Mouse (Mus musculus): ENCODE data around the gene Prr15l.
A peak's percentile ranks its signal among the peaks of the same experiment; 100 is the strongest.

Prr15l gene

DNA sequence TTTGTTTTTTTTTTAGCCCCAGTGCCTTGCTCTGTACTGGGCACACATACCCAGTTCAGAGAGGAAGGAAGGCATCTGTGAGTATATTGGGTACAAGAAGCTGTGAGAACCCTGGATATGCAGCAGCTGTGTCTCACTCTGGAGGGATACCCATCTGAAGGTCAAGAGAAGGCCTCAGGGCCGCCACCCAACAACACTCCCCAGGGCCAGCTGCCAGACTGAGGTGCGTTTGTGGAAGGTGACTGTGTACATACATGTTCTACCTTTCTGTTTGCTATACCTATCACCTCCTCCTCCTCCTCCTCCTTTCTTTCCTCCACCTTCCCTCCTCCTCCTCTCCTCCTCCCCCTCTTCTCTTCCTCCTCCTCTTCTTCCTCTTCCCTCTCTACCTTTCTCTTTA, at the start of gene Prr15l:
Gene Prr15l (plus strand): TSS at position 17 of the 400 bp plus-strand sequence.
- DNase-seq (ENCODE audit: low spot score), result no peak

DNA sequence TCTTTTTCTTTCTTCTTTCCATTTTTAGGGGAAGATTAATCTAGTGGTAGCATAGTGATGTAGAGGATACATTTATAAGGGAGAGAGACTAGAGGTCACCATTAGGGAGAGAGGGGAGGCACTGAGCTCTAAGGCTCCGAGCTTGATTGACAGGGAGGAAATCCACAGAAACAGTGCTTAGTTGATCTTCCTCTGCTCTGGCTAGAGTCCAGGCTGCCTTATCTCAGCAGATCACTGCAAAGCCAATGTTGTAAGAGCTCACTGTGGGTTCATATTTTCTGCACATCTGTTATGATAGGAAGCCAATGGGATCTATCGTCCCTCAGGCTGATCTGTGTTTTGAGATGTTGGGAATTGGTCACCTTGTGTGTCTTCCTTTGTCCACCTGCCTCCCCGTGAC, 49.2 kb upstream of the Prr15l start:
- DNase-seq (ENCODE audit: low spot score), result no peak

DNA sequence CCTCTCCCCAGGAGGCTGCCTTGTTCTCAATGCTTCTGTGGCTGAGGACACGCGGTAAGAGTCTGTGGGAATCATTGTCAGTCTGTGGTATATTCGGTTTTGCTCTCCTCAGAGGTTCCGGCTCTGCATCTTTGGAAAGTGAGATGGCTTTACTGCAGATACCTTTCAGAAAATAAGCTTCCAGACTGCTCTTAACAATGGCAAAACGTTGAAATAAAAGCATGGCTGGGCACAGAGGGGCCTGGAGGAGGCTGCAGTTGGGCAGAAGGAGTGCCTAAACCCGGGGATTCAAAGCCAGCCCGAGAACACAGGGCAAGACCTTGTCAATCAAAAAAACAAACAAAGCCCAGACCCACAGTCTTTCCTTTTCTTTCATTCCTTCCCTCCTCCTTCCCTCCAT, 48.5 kb upstream of the Prr15l start:
- DNase-seq (ENCODE audit: low spot score), result no peak

DNA sequence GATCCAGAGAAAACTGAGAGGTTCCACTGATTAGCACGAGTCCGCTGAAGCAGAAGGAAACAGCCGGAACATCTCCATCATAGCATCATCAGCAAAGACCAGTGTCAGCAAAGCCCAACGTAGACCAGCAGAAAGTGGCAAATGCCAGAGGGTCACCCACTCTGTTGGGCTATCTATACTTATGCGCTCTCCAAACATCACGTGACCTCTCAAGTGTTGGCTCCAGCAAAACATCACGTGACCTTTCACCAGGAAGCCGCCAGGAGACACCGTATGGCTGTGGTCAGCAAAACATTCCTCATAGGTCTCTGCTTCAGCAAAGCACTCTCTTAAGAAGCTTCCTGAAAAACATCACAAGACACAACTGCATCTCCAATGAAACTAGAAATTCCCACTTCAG, 47.6 kb upstream of the Prr15l start:
- DNase-seq (ENCODE audit: low spot score), result no peak

DNA sequence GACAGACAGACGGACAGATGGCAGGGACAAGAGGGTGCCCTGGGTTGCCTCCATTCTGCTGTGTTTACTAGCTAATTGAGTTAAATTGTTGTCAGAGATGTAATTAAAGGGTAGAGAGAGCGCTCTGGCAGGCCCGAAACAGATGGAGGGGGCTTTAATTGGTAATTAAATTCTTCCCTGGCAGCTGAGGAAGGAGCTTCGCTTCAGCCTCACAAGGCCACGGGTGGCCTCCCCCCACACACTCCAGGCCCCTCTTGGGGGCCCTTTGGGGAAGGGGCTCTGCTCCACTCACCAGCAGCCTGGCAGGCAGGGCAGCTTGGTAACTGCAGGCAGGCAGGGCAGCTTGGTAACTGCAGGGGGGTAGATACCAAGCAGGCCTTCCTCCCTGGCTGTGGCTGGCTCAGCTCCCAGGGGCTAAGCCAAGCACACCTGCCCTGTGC, 42.0 kb upstream of the Prr15l start:
- no peak for DNase-seq (ENCODE audit: low spot score)

DNA sequence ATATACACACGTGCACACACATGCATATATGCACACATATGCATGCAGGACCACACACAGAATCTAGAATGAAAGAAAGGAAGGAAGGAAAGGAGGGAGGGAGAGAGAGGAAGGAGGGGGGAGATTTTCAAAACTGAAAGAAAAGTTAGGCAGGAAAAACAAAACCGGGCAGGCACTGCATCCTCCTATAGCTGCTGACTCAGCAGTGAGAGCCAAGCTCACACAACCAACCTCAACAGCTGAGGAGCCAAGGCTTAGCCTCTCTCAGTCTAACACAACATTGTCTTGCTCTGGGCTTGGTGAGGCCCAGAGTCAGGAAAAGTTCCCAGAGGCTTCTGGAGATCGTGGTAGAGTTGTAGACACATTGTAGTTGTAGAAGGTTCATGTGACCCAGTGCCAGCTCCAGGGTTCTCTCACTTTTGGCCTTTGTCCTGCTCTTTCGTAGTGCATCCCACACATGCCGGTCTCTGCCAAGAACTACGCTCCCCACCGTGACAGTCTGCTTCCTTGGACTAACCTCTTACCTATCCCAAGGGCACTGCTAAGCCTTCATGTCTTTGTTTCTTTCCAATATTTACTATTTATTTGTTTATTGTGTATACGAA, 40.9 kb upstream of the Prr15l start:
- no peak for DNase-seq (ENCODE audit: low spot score)

DNA sequence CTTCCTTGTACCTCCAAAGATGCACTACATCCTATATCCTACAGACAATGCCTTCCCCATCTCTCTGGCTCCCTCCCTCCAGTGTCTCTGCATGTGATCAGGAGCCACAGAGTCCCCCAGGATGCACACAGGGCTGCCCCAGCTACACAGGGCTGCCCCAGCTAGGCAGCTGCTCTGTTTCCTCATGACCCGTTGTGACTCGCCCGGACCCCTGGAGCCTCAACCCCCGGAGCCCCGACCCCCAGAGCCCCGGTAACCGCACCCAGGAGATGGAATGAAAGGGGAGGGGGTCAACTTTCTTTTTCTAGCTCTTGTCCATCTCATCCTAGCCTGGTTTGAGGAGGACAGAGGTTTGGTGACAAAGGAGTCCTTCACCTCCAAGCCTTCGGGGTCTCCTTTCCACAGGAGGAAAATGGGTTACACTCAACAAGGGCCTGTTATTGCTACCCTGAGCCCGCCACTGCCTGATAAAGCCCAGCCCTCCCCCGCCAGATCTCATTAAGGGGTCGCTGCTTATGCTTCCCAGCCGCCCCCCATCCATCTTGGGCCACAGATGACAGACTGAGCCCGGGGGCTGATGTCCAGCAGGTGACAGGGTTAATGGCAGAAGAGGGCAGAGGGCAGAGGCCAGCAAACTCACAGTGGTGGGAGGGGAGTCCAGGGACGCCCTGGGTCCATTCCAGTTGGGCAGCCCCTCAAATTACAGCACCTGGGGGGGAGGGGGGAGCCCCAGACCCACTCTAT, 35.9 kb upstream of the Prr15l start:
- DNase-seq (ENCODE audit: low spot score), result no peak

DNA sequence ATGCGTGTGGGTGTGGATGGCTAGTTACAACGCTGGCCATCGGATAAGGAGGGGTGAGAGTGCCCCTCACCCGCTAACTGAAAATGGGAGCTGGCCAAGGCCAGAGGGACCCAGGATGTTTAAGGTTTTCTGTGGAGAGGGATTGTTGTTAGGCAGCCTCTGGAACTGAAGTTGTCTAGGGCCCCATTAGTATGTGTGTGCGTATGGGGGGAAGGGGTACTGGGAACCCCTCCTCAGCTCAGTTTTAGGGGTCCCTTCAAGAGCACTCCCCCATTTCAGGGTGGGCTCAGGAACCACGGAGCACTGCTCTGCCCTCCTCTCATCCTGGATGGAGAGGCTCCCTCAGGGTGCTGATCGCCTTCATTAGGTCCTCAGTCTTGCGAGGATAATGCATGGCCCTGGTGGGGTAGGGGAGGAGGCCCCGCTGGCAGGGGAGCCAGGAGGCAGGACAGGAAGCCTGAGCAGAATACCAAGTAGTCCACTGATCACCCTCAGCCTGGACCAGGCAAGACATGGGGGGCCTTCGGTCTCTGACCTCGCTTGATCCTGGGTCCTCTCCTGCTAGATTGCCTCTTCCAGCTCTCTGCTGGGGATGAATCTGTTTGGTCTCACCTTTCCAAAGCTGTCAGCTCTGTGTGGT, 34.6 kb upstream of the Prr15l start:
- DNase-seq (ENCODE audit: low spot score), result no peak

DNA sequence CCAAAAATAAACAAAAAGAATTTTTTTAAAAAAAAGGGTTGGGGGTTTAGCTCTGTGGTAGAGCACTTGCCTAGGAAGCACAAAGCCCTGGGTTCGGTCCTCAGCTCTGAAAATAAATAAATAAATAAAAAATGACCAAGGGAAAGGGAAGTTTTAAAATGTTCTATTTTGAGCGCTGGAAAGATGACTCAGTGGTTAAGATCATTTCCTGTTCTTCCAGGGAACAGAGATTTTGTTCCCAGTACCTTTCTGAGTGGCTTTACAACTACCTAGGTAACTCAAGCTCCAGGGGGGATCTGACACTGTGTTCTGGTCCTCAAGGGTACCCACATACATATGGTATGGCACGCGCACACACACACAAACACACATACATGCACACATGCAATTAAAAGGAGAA, 32.0 kb upstream of the Prr15l start:
- no peak for DNase-seq (ENCODE audit: low spot score)

DNA sequence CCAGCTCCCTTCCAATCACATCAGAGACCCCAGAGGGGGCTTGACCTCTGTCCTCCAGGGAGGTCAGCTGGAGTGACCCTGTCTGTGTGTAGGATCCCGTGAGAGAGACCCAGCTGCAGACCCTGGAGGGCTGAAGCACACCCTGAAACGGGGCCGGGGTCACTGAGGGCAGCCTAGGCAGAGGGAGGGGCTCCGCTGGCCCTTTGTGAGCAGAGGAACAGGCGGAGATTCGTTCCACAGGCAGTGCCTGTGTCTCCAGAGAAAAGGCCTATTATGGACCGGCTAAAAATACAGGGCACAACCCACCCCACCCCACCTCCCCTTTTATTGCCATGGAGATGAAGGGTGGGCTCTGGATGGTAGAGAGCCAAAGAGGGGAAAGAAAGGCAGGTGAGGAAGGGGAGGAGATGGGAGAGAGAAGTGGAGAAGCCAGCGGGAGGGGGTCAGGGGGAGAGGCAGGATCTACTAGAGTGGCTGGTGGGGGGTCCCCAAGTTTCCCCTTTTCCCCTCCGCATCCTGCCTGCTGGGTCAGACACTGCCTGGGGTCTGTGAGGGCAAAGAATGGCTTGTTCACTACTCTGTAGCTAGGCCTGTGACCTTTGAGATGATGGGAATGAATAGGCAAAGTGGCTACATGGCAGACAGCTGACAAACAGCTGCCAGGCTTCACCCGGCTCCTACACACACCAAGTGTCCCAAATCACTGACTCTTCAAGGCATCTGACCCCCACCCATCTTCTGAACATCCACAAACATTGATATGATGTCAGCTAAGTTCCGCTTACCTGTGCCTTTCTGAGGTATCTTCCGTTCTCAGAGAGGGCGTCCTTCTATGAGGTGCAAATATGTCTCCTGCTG, 28.2 kb upstream of the Prr15l start:
- no peak for DNase-seq (ENCODE audit: low spot score)

DNA sequence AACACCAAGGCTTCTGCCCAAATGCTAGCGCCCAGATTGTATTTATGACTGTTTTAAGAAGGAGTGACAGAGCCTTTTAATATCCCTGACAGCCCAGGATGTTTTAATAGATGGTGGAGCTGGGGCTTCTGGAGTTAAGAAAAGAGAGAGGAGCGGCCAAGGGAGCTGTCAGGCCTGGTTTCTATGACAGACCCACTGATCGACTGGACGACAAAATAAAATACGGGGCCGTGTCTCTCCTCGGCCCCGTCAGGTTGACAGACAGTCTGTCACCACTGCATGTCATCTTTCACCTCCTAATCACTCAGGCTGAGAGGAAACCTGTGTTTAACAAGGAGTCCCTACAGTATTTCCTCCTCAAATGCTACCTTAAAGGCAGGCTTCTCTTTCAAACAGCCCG, 26.6 kb upstream of the Prr15l start:
- DNase-seq (ENCODE audit: low spot score), result no peak

DNA sequence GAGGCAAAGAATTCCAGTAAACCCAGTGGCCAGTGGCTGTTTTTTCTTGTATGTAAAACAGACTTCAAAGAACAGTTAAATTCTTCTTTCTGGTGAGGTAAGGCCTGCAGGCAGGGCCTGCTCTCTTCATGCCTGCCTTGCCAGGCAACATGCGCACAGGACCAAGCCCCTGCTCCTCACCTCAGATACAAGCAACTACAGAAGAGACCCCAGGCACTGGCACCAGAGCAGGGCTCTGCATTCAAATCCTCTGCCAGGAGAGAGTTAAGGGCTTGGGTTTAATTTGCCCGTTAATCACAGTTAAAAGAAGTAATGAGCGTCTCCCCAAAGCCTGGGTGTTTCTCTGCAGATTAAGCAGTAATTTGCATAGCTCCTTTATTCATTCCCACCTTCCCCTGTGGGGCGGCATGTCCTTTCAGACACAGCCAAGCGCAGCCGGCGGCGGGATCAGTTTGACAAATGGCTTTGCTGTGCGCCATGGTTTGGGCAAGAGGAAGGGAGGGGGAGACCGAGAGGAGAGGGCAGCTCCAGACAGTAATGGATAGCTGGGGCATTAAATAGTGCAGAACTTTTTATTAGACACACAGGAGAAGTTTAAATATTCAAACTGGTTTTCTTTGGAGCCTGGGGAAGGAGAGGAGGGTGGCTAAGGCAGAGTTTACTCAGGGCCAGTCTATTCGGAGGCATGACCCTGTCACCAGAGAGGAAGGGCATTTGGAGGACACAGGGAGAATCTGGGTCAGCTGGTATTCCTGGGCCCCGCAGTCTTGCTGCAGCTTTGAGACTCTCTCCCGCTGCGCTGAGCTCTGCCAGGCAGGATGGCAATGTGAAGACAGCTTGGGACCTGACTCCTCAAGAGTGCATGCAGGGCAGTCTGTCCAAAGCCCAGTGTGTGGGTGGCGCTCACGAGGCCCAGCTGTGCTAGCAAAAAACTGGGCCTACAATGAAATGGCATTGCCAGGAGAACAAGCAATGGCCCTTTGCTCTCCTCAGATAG, 25.0 kb upstream of the Prr15l start:
- DNase-seq (ENCODE audit: low spot score), result no peak

DNA sequence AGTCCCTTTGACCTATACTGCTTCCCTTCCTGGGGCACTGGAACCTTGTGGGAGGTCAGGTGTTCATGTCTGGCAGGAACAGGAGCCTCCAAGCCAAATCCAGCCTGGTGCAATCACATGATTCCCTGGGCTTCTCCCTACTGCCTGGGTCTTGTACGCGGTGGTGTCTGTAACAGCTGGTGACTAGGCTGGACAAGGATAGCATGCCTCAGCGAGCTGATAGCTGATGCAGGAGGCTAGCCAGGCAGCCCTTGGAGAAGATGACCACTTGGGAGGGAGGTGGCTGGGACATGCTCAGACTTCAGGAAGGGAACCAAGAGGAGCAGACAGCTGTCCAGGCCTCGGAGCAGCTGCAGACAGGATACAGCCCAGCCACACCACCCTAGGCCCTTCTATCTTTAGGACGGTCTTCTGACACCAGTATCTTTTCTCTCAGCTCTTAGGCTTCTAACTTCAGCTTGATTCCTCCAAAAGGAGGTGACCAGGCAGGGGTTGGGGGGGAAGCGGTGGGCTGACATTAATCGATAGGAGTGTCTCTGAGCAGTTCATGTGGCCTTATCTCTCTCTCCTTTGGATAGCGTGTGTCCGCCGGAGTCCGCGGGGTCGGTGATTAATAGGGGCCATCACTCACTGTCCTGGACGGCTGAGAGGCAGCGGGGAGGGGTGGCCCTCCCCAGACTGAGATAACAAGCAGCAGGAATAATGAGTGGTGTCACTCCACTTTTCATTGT, 21.3 kb upstream of the Prr15l start:
- DNase-seq (ENCODE audit: low spot score), result no peak

DNA sequence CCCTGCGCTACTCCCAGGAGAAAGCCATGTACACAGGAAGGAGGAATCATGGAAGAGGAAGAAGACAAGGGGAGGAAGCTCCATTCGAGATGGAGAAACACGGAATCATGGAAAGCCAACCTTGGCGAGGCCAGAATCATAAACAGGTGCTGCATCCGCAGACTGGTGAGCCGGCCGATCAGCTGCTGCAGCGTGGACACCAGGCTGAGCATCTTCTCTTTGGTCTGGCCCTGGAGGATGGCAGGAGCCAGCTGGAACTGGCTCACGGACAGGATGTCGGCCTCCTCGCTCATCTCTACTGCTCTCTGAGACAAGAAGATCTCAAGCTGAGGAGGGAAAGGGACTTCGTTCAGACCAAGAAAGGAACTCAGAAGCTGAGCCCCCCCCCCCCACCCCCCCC, 19.3 kb upstream of the Prr15l start:
- no peak for DNase-seq (ENCODE audit: low spot score)

DNA sequence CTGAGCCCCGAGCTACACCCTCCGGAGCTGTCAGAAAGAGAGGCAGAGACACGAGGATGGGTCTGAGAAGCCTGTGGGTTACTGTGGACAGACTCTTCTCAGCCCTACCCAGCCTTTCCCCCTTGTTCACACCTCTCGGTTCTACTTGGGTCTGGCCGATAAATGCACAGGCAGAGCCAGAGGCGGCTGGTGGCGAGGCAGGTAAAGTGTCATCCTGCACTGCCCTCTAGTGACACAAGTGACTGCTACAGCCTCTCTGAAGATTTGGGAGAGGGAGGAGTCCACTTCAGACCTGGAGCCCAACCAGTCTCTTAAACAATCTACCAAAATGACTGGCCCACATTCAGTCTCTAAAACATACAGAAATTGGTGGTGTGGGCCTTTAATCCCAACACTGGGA, 17.9 kb upstream of the Prr15l start:
- peak; percentile 81 for DNase-seq (ENCODE audit: low spot score)

DNA sequence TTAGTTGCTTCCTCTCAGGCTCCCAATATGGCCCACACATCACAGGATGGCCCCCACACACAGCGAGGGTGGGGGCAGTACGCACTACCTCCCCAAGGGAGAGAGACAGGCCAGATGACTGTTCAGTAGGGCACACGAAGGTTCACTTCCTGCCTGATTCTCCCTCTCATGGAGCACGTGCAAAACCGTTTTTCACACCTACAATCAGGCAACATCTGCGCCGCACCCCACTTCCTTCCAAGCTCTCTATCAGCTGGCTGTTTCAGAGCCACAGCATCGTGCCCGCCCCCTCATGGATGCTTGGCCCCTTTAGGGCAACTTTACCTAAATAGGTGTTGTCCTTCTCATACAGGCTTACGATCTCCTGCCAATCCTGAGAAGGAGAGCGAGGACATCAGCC, 15.2 kb upstream of the Prr15l start:
- DNase-seq (ENCODE audit: low spot score), result no peak

DNA sequence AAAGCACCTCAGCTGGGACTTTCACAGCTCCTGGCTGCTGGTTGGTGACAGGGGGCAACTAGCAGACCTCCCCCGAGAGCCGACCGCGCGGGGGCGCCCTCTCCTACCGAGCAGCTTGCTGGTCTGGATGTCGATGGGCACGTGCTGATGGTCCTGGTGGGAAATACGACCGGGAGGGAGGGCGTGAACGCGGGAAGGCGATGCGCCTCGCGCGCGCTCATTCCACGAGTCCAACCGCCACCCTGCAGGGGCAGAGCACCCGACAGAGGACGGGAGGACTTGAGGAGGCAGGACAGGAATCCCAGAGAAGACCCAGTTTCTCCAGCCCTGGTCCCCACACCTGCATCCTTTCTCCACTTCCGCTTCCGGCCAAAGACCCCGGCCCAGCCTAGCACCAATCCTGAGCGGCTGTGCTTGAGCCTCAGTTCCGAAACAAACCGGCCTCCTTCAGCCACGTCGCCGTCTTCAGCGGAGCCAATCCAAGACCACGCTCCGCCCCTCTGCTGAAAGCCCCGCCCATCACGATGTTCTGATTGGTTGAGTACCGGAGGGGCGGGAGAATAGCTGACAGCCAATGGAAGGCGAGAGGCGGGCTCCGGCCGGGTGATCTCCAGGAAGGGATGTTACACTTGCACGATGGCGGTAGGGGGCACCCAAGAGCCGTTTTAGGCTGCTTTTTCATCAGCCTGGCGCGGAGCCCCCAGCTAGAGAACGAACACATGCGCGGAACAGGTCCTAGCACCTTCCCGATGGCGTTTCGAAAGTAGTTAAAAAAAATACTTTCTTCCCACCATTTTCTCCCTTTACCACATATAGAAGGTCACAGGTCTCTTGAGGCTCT, 11.6 kb upstream of the Prr15l start, which contains the start of gene Cdk5rap3:
Gene Cdk5rap3 (minus strand): TSS at position 453 of the 841 bp plus-strand sequence.
- DNase-seq (ENCODE audit: low spot score), result peak; percentile 100

DNA sequence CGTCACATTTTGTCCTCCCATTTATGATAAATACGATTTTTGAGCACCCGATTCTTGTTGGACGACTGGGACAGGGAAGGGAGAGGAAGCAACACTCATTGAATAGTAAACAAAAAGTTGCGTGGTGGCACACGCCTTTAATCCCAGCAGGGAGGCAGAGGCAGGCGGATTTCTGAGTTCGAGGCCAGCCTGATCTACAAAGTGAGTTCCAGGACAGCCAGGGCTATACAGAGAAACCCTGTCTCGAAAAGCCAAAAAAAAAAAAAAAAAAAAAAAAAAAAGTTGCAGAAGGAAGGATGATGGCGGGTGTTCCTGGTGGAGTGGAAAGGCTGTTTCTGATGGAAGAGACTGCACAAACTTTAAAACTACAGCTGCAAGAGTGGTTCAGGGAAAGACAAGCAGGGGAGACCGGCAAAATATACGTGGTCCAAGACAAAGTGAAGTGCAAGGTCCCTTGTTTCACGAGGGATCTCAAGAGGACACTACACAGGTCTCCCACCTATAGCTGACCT, 11.0 kb upstream of the Prr15l start:
- DNase-seq (ENCODE audit: low spot score), result no peak

DNA sequence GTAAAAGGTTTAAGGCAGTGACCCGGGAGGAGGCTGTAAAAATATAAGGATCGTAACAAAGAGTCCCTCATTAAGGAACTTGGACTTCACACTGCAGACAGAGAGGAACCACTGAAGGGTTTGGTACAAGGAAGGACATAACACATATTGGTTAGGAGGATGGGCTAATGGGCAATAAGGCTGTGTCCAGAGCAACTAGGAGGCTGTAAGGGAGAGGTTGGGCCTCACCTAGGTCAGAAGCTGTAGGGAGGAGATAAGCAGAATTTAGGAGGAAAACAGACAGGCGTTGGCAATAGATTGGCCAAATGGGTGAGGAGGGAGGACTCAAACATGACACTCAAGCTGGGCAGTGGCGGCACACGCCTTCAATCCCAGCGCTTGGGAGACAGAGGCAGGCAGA, 10.5 kb upstream of the Prr15l start:
- DNase-seq (ENCODE audit: low spot score), result no peak
